Mouse (Mus musculus): ENCODE data around the gene Dctpp1. TPM values are rescaled to one million over a fixed set of nuclear protein-coding genes. Genes with fewer than 3 reads are reported as not detected.

The Dctpp1 gene
- polyA plus RNA-seq (2014; fragmentation: Illumina TruSeq; extraction: RNeasy Lipid Tissue Mini Kit (QIAGEN cat#74804); ENCODE audit: low read depth, low replicate concordance): 0.79 TPM

DNA sequence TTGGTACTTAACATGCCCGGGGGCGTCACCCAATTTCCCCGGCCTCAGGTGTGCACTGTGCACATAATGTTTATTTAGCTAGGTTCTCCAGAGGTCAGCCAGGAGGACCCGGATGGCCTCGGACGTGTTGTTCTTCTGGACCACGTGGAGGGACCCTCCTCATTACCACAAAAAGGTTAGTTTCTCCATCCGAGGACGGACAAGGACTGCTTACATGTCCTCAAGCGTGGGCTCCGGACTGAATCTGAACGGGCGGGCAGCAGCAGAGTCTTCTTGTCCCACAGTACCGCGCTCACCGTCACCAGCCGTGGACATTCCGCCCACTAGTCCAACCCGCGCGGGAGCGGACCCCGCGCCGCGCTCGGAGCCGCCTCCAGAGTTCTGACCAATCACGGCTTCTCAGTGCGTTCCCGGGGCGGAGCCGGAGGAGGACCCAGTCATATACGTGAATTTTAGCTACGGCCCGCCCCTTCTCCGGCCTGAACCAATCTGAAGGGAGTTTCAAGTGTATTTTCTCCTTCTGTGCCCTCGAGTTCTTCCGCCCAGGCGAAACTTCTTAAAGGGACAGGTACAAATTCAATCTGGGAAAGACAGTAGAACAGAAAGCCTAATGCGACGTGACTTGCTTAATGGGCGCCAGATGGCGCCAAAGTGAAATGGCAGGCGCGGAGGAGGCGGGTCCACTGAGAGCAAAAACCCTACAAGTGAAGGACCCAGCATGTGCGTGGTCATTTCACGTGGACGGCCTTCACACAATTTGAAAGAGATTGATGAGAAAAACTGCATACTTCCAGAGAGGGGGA is at the start of gene Dctpp1:
Gene Dctpp1 (minus strand): TSS at position 401 of the 803 bp plus-strand sequence.

DNA sequence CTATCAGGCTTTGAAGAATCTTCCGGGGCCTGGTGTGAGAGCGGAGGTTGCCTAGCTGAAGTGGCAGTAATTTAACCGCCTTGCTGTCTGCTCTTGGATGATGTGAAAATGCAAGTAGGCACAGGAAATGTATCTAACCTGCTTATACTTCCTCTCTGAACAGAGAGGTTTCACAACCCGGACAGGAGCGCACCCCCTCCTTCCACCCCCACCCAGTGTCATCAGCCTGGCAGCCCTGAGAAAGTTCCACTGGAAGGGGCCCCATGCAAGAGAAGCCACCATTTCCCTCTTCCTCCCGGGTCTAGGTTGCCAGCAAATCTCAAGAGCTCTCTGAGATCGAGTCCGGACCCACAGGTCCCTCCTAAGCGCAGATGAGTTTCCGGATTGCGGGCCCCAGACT is 35.6 kb upstream of the Dctpp1 start, which contains the start of gene Itgal:
Gene Itgal (plus strand): TSS at position 163 of the 400 bp plus-strand sequence.

DNA sequence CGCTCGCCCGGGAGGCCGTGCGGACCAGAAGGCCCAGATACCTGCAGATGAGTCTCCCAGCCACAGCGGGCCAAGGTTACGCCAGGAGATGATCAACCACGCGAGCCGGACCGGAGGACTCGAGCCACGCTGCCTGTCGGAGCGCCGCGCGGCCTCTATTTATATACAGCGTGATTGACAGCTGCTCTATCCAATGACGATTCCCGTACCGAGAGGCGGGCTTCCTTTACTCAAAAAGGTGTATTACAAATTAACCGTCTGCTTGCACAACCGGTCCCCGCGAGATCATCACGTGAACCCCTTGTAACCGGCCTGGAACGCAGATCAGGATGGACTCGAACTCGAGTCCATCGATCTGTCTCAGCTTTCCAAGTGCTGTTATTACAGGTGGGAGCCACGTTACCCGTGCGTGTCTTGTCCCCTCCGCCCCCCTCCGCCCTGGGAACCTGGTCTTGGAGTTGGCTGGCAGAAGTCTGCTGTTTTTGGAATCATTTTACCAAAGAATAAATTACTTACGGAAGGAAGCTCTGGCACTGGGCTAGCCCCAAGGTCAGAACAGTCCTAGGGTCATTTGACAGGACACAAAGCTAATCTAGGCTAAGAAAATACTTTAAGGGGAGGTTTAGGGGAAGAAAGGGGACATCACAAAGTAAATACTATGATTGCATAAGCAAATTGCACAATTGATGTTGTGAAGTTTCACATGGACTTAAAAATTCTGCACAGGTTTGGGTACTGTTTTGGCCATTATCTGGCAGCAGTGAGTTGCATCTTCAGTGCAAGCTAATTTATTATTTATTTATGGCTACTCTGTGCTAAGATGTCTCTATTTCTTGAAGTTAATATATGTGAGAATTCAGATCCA is 13.6 kb upstream of the Dctpp1 start, which contains the start of gene Sephs2:
Gene Sephs2 (minus strand): TSS at position 131 of the 865 bp plus-strand sequence.

DNA sequence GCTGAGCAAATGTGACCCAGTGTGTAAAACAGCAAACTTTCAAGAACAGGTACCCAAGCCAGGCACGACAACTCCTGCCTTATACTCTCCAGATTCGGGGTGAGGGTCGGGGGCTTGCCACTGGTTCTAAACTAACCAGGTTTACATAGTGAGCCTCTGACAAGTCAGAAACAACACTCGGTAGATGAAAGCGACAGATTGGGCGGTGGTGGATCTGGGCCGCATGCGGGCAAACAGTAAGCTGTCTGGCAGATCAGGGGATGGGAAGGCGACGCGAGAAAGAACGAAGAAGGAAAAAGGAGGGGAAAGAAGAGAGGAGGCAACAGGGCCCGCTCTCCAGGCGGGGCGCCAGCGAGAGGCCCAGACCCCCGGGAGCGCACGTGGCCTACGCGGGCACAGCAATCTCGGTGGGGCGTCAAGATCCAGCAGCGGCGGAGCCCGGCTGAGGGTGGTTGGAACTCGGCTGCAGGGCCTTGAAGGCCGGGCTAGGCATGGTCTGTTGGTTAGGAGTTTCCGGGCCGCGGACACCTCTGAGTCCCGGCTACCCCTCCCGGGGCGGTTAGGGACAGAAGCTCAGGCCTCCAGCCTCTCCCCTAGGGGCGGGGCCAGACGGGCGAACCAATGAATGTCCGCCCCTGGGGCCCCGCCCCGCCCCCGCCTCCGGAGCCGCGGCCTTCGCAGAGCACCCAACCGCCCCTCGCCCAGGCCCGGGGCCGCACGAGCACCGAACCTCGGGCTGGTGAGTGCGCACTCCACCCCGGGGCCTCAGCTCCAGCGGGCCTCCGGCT is 16.4 kb downstream of the Dctpp1 start, which contains the start of gene Zfp771:
Gene Zfp771 (plus strand): TSS at position 405 of the 788 bp plus-strand sequence.

DNA sequence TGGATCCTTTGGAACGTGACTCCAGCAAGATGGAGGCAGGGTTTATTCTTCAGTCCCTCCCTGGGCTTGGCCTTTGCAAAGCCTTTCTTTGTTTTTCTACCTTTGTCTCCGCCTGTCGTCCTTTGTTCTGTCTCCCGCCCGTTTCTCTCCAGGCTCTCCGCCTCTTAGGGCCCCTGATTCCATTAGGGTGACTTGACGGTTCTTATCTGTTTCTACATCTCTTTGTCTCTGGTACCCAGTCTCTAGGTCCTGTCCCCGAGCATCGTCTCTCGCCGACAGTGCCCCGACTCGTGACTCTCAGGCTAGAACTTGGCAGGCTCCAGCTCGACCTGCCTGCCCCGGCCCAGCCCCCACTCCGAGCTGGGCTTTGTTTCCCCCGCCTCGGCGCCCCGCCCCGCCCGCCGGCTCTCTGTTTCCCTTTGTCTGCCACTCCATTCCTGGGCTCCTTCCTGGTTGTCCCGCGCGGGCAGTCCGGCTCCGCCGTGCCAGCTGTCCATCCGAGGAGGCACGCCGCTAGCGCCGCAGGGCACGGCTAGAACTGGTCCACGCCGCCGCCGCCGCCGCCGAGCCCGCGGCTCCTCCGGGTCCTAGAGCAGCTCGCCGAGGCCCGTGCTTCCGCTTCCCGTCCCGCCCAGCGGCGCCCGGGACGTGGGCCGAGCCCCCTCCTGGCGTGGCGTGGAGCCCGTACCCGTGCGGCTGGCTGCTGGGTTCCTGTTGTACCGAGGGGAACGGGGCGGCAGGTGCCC is 27.7 kb downstream of the Dctpp1 start, which contains the start of the genes Zfp553 and Sept1:
Gene Zfp553 (plus strand): TSS at position 440 of the 746 bp plus-strand sequence.
Gene Sept1 (minus strand): TSS at position 509 of the 746 bp plus-strand sequence.

DNA sequence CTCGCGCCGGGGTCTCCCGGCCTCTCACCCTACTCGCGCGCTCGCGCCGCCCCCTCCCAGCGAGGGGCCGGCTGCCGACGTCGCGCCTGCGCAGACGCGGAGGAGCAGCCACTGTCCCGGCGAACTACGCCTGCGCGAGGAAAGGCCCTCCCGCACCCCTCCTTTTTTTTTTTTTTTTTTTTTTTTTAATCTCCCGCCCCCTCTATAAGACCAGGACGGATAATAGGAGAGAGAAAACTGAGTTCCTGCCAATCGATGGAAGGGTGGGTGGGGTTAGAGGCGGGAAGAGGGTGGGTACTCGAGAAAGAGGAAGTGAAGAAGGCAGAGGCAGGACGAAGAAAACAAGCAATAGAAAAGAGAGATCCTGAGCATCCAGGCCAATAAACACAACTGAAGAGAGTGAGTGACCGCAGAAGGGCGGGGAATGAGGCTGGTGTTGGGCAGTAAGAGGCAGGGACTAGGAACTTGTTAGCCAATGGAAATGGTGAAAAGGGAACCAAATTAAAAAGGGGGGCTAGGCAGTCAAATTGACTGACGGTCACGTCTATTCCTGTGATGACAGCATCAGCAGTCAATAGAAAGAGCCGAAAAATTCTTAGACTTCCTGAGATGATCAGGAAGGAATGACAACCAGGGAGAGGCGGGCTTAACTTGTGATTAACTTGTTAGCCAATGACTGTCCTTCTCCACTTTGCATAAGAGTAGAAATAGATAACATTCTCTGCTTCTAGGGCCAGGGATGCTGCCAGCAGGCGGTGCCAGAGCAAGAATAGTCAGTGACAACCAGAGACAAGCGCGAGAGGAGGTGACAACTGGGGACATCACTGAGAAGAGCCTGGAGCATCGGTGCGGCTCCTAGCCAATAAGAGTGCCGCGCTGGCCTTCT is 51.7 kb downstream of the Dctpp1 start, which contains the start of gene Mylpf:
Gene Mylpf (plus strand): TSS at position 338 of the 886 bp plus-strand sequence.

DNA sequence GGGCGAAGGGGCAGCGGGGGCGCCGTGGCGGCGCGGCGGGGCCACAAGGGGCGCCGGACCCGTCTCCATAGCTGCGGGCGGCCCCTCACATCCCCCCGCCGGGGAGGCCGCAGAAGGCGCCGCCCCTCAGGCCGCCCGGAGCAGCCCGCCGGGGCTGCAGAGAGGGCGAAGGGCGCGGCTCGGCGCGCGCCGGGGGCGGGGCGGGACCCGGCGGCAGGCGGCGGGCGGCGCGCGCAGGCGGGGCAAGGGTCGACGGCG is 52.3 kb downstream of the Dctpp1 start, which contains the start of gene Tbc1d10b:
Gene Tbc1d10b (minus strand): TSS at position 174 of the 258 bp plus-strand sequence.

Other genes with a start within 250 kb of the Dctpp1 start
- gene Mvp, start 246.1 kb downstream of the Dctpp1 start, polyA plus RNA-seq (2014; fragmentation: Illumina TruSeq; extraction: RNeasy Lipid Tissue Mini Kit (QIAGEN cat#74804); ENCODE audit: low read depth, low replicate concordance): 2.1 TPM
- not detected for gene Pagr1b, start 244.2 kb downstream of the Dctpp1 start, polyA plus RNA-seq (2014; fragmentation: Illumina TruSeq; extraction: RNeasy Lipid Tissue Mini Kit (QIAGEN cat#74804); ENCODE audit: low read depth, low replicate concordance)
- gene Pagr1a, start 243.4 kb downstream of the Dctpp1 start, polyA plus RNA-seq (2014; fragmentation: Illumina TruSeq; extraction: RNeasy Lipid Tissue Mini Kit (QIAGEN cat#74804); ENCODE audit: low read depth, low replicate concordance): not detected
- gene Gm42742, start 239.6 kb downstream of the Dctpp1 start, polyA plus RNA-seq (2014; fragmentation: Illumina TruSeq; extraction: RNeasy Lipid Tissue Mini Kit (QIAGEN cat#74804); ENCODE audit: low read depth, low replicate concordance): 0.69 TPM
- gene Prrt2, start 239.5 kb downstream of the Dctpp1 start, polyA plus RNA-seq (2014; fragmentation: Illumina TruSeq; extraction: RNeasy Lipid Tissue Mini Kit (QIAGEN cat#74804); ENCODE audit: low read depth, low replicate concordance): 1.0 TPM
- 19.3 TPM for gene Maz, start 233.7 kb downstream of the Dctpp1 start, polyA plus RNA-seq (2014; fragmentation: Illumina TruSeq; extraction: RNeasy Lipid Tissue Mini Kit (QIAGEN cat#74804); ENCODE audit: low read depth, low replicate concordance)
- 2.2 TPM for gene Kif22, start 218.2 kb downstream of the Dctpp1 start, polyA plus RNA-seq (2014; fragmentation: Illumina TruSeq; extraction: RNeasy Lipid Tissue Mini Kit (QIAGEN cat#74804); ENCODE audit: low read depth, low replicate concordance)
- gene Zg16, start 173.4 kb downstream of the Dctpp1 start, polyA plus RNA-seq (2014; fragmentation: Illumina TruSeq; extraction: RNeasy Lipid Tissue Mini Kit (QIAGEN cat#74804); ENCODE audit: low read depth, low replicate concordance): 1,501 TPM
- gene AI467606, start 169.3 kb downstream of the Dctpp1 start, polyA plus RNA-seq (2014; fragmentation: Illumina TruSeq; extraction: RNeasy Lipid Tissue Mini Kit (QIAGEN cat#74804); ENCODE audit: low read depth, low replicate concordance): 2.7 TPM
- 0.35 TPM for gene Qprt, start 138.5 kb downstream of the Dctpp1 start, polyA plus RNA-seq (2014; fragmentation: Illumina TruSeq; extraction: RNeasy Lipid Tissue Mini Kit (QIAGEN cat#74804); ENCODE audit: low read depth, low replicate concordance)
- gene Spn, start 122.9 kb downstream of the Dctpp1 start, polyA plus RNA-seq (2014; fragmentation: Illumina TruSeq; extraction: RNeasy Lipid Tissue Mini Kit (QIAGEN cat#74804); ENCODE audit: low read depth, low replicate concordance): 0.98 TPM
- gene Cd2bp2, start 64.7 kb downstream of the Dctpp1 start, polyA plus RNA-seq (2014; fragmentation: Illumina TruSeq; extraction: RNeasy Lipid Tissue Mini Kit (QIAGEN cat#74804); ENCODE audit: low read depth, low replicate concordance): 11.7 TPM
- 4.4 TPM for gene Tbc1d10b, start 52.2 kb downstream of the Dctpp1 start, polyA plus RNA-seq (2014; fragmentation: Illumina TruSeq; extraction: RNeasy Lipid Tissue Mini Kit (QIAGEN cat#74804); ENCODE audit: low read depth, low replicate concordance)
- gene Mylpf, start 51.8 kb downstream of the Dctpp1 start, polyA plus RNA-seq (2014; fragmentation: Illumina TruSeq; extraction: RNeasy Lipid Tissue Mini Kit (QIAGEN cat#74804); ENCODE audit: low read depth, low replicate concordance): not detected
- gene Zfp553, start 27.6 kb downstream of the Dctpp1 start, polyA plus RNA-seq (2014; fragmentation: Illumina TruSeq; extraction: RNeasy Lipid Tissue Mini Kit (QIAGEN cat#74804); ENCODE audit: low read depth, low replicate concordance): 1.8 TPM
- 1.1 TPM for gene Sept1, start 27.6 kb downstream of the Dctpp1 start, polyA plus RNA-seq (2014; fragmentation: Illumina TruSeq; extraction: RNeasy Lipid Tissue Mini Kit (QIAGEN cat#74804); ENCODE audit: low read depth, low replicate concordance)
- 0.98 TPM for gene Zfp771, start 16.4 kb downstream of the Dctpp1 start, polyA plus RNA-seq (2014; fragmentation: Illumina TruSeq; extraction: RNeasy Lipid Tissue Mini Kit (QIAGEN cat#74804); ENCODE audit: low read depth, low replicate concordance)
- 58.2 TPM for gene Sephs2, start 13.3 kb upstream of the Dctpp1 start, polyA plus RNA-seq (2014; fragmentation: Illumina TruSeq; extraction: RNeasy Lipid Tissue Mini Kit (QIAGEN cat#74804); ENCODE audit: low read depth, low replicate concordance)
- gene Itgal, start 35.6 kb upstream of the Dctpp1 start, polyA plus RNA-seq (2014; fragmentation: Illumina TruSeq; extraction: RNeasy Lipid Tissue Mini Kit (QIAGEN cat#74804); ENCODE audit: low read depth, low replicate concordance): 1.4 TPM
- gene Zfp768, start 84.9 kb upstream of the Dctpp1 start, polyA plus RNA-seq (2014; fragmentation: Illumina TruSeq; extraction: RNeasy Lipid Tissue Mini Kit (QIAGEN cat#74804); ENCODE audit: low read depth, low replicate concordance): 3.9 TPM
- gene Zfp747, start 115.3 kb upstream of the Dctpp1 start, polyA plus RNA-seq (2014; fragmentation: Illumina TruSeq; extraction: RNeasy Lipid Tissue Mini Kit (QIAGEN cat#74804); ENCODE audit: low read depth, low replicate concordance): 2.7 TPM
- 2.4 TPM for gene 9130019O22Rik, start 126.5 kb upstream of the Dctpp1 start, polyA plus RNA-seq (2014; fragmentation: Illumina TruSeq; extraction: RNeasy Lipid Tissue Mini Kit (QIAGEN cat#74804); ENCODE audit: low read depth, low replicate concordance)
- 0.88 TPM for gene E430018J23Rik, start 132.9 kb upstream of the Dctpp1 start, polyA plus RNA-seq (2014; fragmentation: Illumina TruSeq; extraction: RNeasy Lipid Tissue Mini Kit (QIAGEN cat#74804); ENCODE audit: low read depth, low replicate concordance)
- 4.9 TPM for gene Zfp764, start 146.1 kb upstream of the Dctpp1 start, polyA plus RNA-seq (2014; fragmentation: Illumina TruSeq; extraction: RNeasy Lipid Tissue Mini Kit (QIAGEN cat#74804); ENCODE audit: low read depth, low replicate concordance)
- gene Zfp688, start 161.4 kb upstream of the Dctpp1 start, polyA plus RNA-seq (2014; fragmentation: Illumina TruSeq; extraction: RNeasy Lipid Tissue Mini Kit (QIAGEN cat#74804); ENCODE audit: low read depth, low replicate concordance): 3.4 TPM
- 0.95 TPM for gene Zfp689, start 188.4 kb upstream of the Dctpp1 start, polyA plus RNA-seq (2014; fragmentation: Illumina TruSeq; extraction: RNeasy Lipid Tissue Mini Kit (QIAGEN cat#74804); ENCODE audit: low read depth, low replicate concordance)
- gene Prr14, start 198.9 kb upstream of the Dctpp1 start, polyA plus RNA-seq (2014; fragmentation: Illumina TruSeq; extraction: RNeasy Lipid Tissue Mini Kit (QIAGEN cat#74804); ENCODE audit: low read depth, low replicate concordance): 23.2 TPM
- 9.1 TPM for gene Fbrs, start 218.5 kb upstream of the Dctpp1 start, polyA plus RNA-seq (2014; fragmentation: Illumina TruSeq; extraction: RNeasy Lipid Tissue Mini Kit (QIAGEN cat#74804); ENCODE audit: low read depth, low replicate concordance)